Mouse (Mus musculus) olfactory bulb, adult 2 months (tissue): ENCODE measurements at regions not wholly inside any gene's neighbourhood (a gene's known extent, or its start where the extent isn't known, plus 50 kb on each side); places are given as distances from the start of the nearest gene placed in this dataset.

Source experiments
- H3K27ac ChIP-seq: fragments of 200-500 bp; 2 replicates; pipeline ENCODE4 v1.5.1; 2012; ENCODE audit warnings: low read depth, low read length; ENCODE audit not compliant: insufficient read depth
- H3K4me1 ChIP-seq: fragments of 200-500 bp; 2 replicates; pipeline ENCODE4 v1.6.1; 2012; ENCODE audit warnings: low read length; ENCODE audit not compliant: control insufficient read depth, insufficient read depth
- H3K4me3 ChIP-seq: fragments of 200-500 bp; 2 replicates; pipeline ENCODE4 v1.5.1; 2012; ENCODE audit warnings: mild to moderate bottlenecking, low read depth, low read length, moderate library complexity; ENCODE audit not compliant: insufficient read depth
- CTCF ChIP-seq: fragments of 200-500 bp; IDR thresholded peaks from 2 replicates; pipeline ENCODE4 v1.5.1; 2012; ENCODE audit warnings: low read depth, mild to moderate bottlenecking, low read length, moderate library complexity; ENCODE audit not compliant: insufficient read depth
- POLR2A ChIP-seq: fragments of 200-500 bp; IDR thresholded peaks from 2 replicates; pipeline ENCODE4 v1.6.1; 2012; ENCODE audit warnings: mild to moderate bottlenecking, low read depth, low read length, moderate library complexity; ENCODE audit not compliant: insufficient read depth
- WGBS: fragments of 180-500 bp; shearing (Covaris S2); methylation state at CpG from one replicate; pipeline ENCODE4 v1.1.7; 2018; 5-methylcytosine and 5-hydroxymethylcytosine counted together

DNA sequence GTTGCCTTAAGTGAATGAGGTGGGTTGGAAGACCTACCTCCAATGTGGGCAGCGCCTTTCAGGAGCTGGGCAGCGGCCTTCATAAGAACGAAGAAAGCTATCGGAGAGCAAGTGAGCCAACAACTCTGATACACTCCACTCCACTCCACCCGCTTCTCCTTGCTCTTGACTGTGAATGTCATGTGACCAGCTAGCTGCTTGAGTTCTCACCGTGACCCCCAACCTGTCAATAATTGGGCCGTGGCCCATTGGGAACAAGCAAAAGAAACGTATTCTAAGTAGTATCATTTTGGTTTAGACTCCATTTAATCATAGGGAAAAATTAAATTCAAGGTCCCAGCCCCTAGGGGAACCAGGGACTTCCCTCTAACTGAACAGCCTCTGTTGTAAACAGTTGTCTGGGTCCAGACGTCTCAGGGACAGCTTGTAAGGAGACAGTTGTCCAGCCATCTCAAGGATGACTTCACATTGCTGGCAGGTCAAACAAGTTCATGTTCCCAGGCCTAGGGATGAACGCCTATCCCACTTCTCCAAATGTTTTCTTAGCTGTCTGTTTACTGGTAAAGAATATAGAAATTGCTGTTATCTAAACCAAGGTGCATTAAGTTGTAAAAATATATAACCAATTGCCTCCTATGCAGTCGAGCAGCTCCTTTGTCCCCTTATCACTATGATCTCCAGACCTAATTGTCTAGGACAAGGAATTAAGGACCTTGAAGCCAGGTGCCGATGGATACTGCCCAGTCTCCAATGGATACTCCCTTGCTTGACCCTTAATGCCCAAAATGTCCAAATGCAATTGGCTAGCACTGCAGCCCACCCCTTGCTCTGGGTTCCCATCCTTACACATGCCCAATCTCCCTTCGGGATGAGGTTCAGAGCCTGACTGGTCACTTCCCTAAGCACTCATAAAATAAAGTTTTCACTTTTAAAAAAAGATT is 67.1 kb upstream of the Cpm start:
- WGBS, result 92% methylated on average over 13 of the region's 13 CpGs
- TF ChIP-seq POLR2A, result no peak
- TF ChIP-seq CTCF, result no peak

DNA sequence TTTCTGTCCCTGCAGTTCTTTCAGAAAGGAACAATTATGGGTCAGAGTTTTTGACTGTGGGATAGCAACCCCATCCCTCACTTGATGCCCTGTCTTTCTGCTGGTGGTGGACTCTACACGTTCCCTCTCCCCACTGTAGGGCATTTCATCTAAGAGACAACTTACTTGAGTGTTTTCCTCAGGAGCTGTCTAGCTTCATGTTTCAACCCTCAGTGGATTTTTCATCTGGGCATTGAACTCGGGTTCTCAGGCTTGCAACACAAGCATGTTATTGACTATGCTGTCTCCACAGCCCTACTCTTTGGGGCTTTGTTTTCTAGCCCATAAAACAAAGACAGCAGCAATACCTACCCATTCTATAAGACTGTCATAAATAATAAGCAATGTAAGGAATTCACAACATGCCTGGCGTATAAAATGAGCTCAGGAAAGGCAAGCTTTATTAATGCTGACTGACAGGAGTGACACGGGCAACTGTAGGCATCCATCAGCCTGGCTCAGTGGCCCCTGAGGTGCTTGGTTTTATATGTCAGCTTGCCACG is 68.0 kb upstream of the Cpm start:
- H3K4me3 ChIP-seq, result no peak overlapping the region
- TF ChIP-seq CTCF, result no peak
- no peak for TF ChIP-seq POLR2A
- no peaks in the 10 kb centered on the region for H3K4me1 ChIP-seq
- WGBS, result 86% methylated on average over 5 of the region's 5 CpGs
- no peak overlapping the region for H3K27ac ChIP-seq

More for the DNA sequence above, 67.1 kb upstream of the Cpm start:
- Histone ChIP-seq H3K4me1 (no peaks in the 10 kb centered on the region), H3K4me3 (no peak overlapping the region), H3K27ac (no peak overlapping the region)

GRCm38 (mm10) chr10:117560396-117561278 is 68.7 kb upstream of the Cpm start:
- TF ChIP-seq CTCF, result no peak
- TF ChIP-seq POLR2A, result no peak
- Histone ChIP-seq H3K4me3 (no peak overlapping the region), H3K4me1 (no peaks in the 10 kb centered on the region), H3K27ac (no peak overlapping the region)
- 90% methylated on average over 9 of the region's 9 CpGs for WGBS

GRCm38 (mm10) chr10:117559615-117560395 is 69.5 kb upstream of the Cpm start:
- no peak overlapping the region for H3K27ac ChIP-seq
- TF ChIP-seq CTCF, result no peak
- TF ChIP-seq POLR2A, result no peak
- H3K4me1 ChIP-seq, result no peaks in the 10 kb centered on the region
- H3K4me3 ChIP-seq, result no peak overlapping the region
- WGBS, result 60% methylated on average over 17 of the region's 17 CpGs

DNA sequence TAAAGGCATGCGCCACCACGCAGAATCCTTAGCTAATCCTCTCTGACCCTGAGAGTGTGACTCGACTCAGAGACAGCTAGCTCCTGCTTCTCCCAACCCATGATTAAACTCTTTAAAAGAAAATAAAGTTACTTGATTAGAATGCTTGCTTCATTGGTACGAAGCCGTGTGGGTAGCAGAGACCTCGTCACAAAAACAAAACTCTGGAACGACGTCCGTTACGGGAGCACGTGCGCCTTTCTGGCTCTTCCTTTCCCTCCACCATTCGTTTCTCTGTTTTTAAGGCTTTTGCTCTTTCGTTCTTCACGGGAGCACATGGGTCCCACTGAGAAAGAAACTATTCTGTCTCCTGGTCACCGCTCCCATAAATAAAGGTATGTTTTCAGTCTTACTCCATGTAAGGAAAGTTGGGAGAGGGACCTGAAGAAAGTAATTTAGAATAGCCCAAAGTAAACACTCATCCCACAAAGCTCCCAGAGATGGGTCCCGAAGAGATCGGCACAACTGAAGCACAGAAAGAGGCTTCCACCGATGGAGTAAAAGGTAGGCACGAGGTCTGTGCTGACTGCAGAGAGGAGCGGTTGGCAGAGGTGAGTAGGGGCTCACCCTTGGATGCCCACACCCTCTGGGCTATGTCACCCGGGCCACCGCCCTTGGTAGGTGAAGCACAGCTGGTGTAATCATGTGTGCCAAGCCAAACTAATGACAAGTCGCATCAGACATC is 70.2 kb upstream of the Cpm start:
- H3K4me3 ChIP-seq, result no peak overlapping the region
- TF ChIP-seq POLR2A, result no peak
- no peak for TF ChIP-seq CTCF
- 82% methylated on average over 24 of the region's 24 CpGs for WGBS
- H3K27ac ChIP-seq, result no peak overlapping the region
- no peaks in the 10 kb centered on the region for H3K4me1 ChIP-seq

GRCm38 (mm10) chr10:117558292-117558800 is 71.0 kb upstream of the Cpm start:
- no peak overlapping the region for H3K27ac ChIP-seq
- no peaks in the 10 kb centered on the region for H3K4me1 ChIP-seq
- TF ChIP-seq CTCF (no peak), POLR2A (no peak)
- 91% methylated on average over 5 of the region's 5 CpGs for whole genome bisulfite sequencing
- no peak overlapping the region for H3K4me3 ChIP-seq

DNA sequence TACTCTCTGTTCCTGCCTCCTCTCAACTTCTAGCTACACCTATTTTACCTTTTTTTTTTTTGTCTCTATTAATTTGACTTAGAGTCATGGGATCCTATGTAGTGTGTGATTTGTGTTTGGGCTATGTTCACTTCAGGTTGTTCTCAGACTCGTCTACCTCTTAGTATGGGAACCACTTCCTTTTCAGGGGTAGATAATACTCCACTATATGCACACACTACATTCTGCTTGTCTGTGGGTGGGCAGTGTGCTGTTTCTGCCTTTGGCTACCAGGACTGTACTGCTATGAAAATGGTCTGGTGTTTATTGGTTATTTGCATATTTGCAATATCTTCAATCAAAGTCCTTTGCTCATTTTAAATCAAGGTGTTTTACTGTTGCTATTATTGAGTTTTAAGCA is 71.6 kb upstream of the Cpm start:
- Histone ChIP-seq H3K4me1 (no peaks in the 10 kb centered on the region), H3K4me3 (no peak overlapping the region), H3K27ac (no peak overlapping the region)
- 93% methylated on average over 1 of the region's 1 CpGs for WGBS
- TF ChIP-seq POLR2A, result no peak
- no peak for TF ChIP-seq CTCF
